Mouse (Mus musculus) hindbrain, postnatal 0 days (tissue): ENCODE measurements at regions not wholly inside any gene's neighbourhood (a gene's known extent, or its start where the extent isn't known, plus 50 kb on each side); places are given as distances from the start of the nearest gene placed in this dataset.
A peak's percentile ranks its signal among the peaks of the same experiment; 100 is the strongest.

Experiments
- ATAC-seq: fragments of 200-750 bp; cut with Nextera tagmentation; 2 replicates; pipeline ENCODE4 v1.8.0; 2017; ENCODE audit warnings: mild to moderate bottlenecking, moderate TSS enrichment, moderate library complexity
- DNase-seq: peaks from one replicate; pipeline ENCODE4 v3.0.0-alpha.2; 2015; ENCODE audit warnings: low spot score
- H3K27ac ChIP-seq: fragments of 300-500 bp; sonication (generic); 2 replicates; pipeline ENCODE4 v1.5.1; 2014; ENCODE audit warnings: mild to moderate bottlenecking
- H3K27me3 ChIP-seq: fragments of 300-500 bp; sonication (generic); 2 replicates; pipeline ENCODE4 v1.6.1; 2014; ENCODE audit warnings: low read length, mixed read lengths; ENCODE audit not compliant: insufficient read depth
- H3K36me3 ChIP-seq: fragments of 300-500 bp; sonication (generic); 2 replicates; pipeline ENCODE4 v1.6.1; 2014; ENCODE audit warnings: low read length, mixed read lengths; ENCODE audit not compliant: insufficient read depth
- H3K4me1 ChIP-seq: fragments of 300-500 bp; sonication (generic); 2 replicates; pipeline ENCODE4 v1.6.1; 2014; ENCODE audit warnings: antibody characterized with exemption, low read length, mixed read lengths; ENCODE audit not compliant: insufficient read depth
- H3K4me2 ChIP-seq: fragments of 300-500 bp; sonication (generic); 2 replicates; pipeline ENCODE4 v1.6.1; 2014; ENCODE audit warnings: low read depth, mild to moderate bottlenecking, low read length, moderate library complexity, mixed read lengths
- H3K4me3 ChIP-seq: fragments of 300-500 bp; sonication (generic); 2 replicates; pipeline ENCODE4 v1.5.1; 2014; ENCODE audit warnings: low read length
- H3K9ac ChIP-seq: fragments of 300-500 bp; sonication (generic); replicated peaks from 2 replicates; pipeline ENCODE4 v1.6.1; 2014; ENCODE audit warnings: mild to moderate bottlenecking, low read length, moderate library complexity, mixed read lengths
- H3K9me3 ChIP-seq: fragments of 300-500 bp; sonication (generic); 2 replicates; pipeline ENCODE4 v1.6.1; 2016; ENCODE audit warnings: low read length, mixed read lengths
- CTCF ChIP-seq: IDR thresholded peaks from 2 replicates; pipeline ENCODE4 v1.5.1; 2016; ENCODE audit warnings: antibody characterized with exemption, control low read depth, low read depth
- WGBS: fragments of 180-500 bp; shearing (Covaris S2); extraction: QIAGEN DNeasy Blood & Tissue Kit; methylation state at CpG from one replicate; pipeline ENCODE4 v1.1.7; 2014; 5-methylcytosine and 5-hydroxymethylcytosine counted together

- Histone ChIP-seq H3K36me3 (no peaks in the 10 kb centered on the region), H3K4me1 (no peaks in the 10 kb centered on the region), H3K9ac (no peak overlapping the region), H3K9me3 (no peaks in the 10 kb centered on the region), H3K4me2 (no peak overlapping the region), H3K27ac (no peak overlapping the region), H3K4me3 (no peak overlapping the region), H3K27me3 (no peaks in the 10 kb centered on the region)
- DNase-seq (no peak), ATAC-seq (no peak)
- 68% methylated on average over 4 of the region's 4 CpGs for WGBS
- no peak; the same call in 1 of the 2 replicates for TF ChIP-seq CTCF
These were observed 70.3 kb upstream of the Vgll2 start for GRCm38 (mm10) chr10:51952021-51952420.

- Histone ChIP-seq H3K9ac (no peak overlapping the region), H3K4me2 (no peak overlapping the region), H3K27me3 (no peaks in the 10 kb centered on the region), H3K36me3 (no peaks in the 10 kb centered on the region), H3K9me3 (no peaks in the 10 kb centered on the region), H3K4me3 (no peak overlapping the region), H3K27ac (no peak overlapping the region), H3K4me1 (no peaks in the 10 kb centered on the region)
- TF ChIP-seq CTCF = no peak
- WGBS = 63% methylated on average over 1 of the region's 1 CpGs
- DNase-seq (no peak), ATAC-seq (no peak)
These were observed 65.8 kb upstream of the Vgll2 start for GRCm38 (mm10) chr10:51956493-51956892.

GRCm38 (mm10) chr10:51961497-51961896 lies 60.8 kb upstream of the Vgll2 start:
- WGBS = 4% methylated on average over 2 of the region's 2 CpGs
- Histone ChIP-seq H3K9me3 (no peaks in the 10 kb centered on the region), H3K27ac (no peak overlapping the region), H3K9ac (no peak overlapping the region), H3K4me1 (no peaks in the 10 kb centered on the region), H3K27me3 (no peaks in the 10 kb centered on the region), H3K4me3 (no peak overlapping the region), H3K36me3 (no peaks in the 10 kb centered on the region), H3K4me2 (no peak overlapping the region)
- TF ChIP-seq CTCF = no peak
- DNase-seq (peak; percentile 3), ATAC-seq (peak; percentile 71)

- ATAC-seq (no peak), DNase-seq (no peak)
- 91% methylated on average over 1 of the region's 1 CpGs for WGBS
- no peak for TF ChIP-seq CTCF
- Histone ChIP-seq H3K4me2 (no peak overlapping the region), H3K36me3 (no peaks in the 10 kb centered on the region), H3K27ac (no peak overlapping the region), H3K9ac (no peak overlapping the region), H3K27me3 (no peaks in the 10 kb centered on the region), H3K4me1 (no peaks in the 10 kb centered on the region), H3K9me3 (no peaks in the 10 kb centered on the region), H3K4me3 (no peak overlapping the region)
These were observed 58.6 kb upstream of the Vgll2 start for GRCm38 (mm10) chr10:51963671-51964070.

- DNase-seq = no peak
- ATAC-seq = no peak
- no peaks in the 10 kb centered on the region for H3K4me1 ChIP-seq
- no peaks in the 10 kb centered on the region for H3K27me3 ChIP-seq
- TF ChIP-seq CTCF = no peak
- no peak overlapping the region for H3K27ac ChIP-seq
- H3K4me3 ChIP-seq = no peak overlapping the region
- WGBS = 64% methylated on average over 9 of the region's 9 CpGs
- H3K9ac ChIP-seq = no peak overlapping the region
- H3K9me3 ChIP-seq = no peaks in the 10 kb centered on the region
- H3K36me3 ChIP-seq = no peaks in the 10 kb centered on the region
- no peak overlapping the region for H3K4me2 ChIP-seq
These were observed 52.2 kb upstream of the Vgll2 start for GRCm38 (mm10) chr10:51970113-51970512.
